Mouse (Mus musculus) embryo, embryonic 11 days (tissue): ENCODE measurements at regions not wholly inside any gene's neighbourhood (a gene's known extent, or its start where the extent isn't known, plus 50 kb on each side); places are given as distances from the start of the nearest gene placed in this dataset.

Experiments
- DNase-seq: peaks from one replicate; pipeline ENCODE4 v3.0.0-alpha.2; 2015

- DNase-seq: peak; percentile 38
Measured at GRCm38 (mm10) chr12:71725713-71726336, 105.1 kb upstream of the Daam1 start.

DNA sequence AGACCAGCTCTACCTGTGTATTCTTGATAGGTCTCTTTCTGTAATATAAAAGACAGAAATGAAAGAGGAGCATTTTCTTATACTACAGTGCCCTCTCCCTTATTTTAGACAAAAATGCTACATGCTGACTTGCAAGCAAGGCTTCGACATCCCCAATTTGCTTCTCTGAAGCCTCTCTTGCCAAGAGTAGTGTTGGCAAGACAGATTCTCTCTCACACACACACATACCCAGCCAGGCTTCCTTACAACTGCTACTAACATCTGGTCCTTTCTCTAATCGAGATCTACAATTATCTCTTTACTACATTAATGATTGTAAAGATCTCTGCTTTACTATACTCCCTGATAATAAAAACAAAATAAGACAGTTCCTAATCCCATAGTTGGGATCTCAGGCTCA lies 87.5 kb upstream of the Daam1 start:
- no peak for DNase-seq

GRCm38 (mm10) chr12:71746011-71746410 lies 84.9 kb upstream of the Daam1 start:
- DNase-seq: no peak

GRCm38 (mm10) chr12:71747386-71747785 lies 83.5 kb upstream of the Daam1 start:
- no peak for DNase-seq

GRCm38 (mm10) chr12:71747831-71748368 lies 83.0 kb upstream of the Daam1 start:
- no peak for DNase-seq

DNA sequence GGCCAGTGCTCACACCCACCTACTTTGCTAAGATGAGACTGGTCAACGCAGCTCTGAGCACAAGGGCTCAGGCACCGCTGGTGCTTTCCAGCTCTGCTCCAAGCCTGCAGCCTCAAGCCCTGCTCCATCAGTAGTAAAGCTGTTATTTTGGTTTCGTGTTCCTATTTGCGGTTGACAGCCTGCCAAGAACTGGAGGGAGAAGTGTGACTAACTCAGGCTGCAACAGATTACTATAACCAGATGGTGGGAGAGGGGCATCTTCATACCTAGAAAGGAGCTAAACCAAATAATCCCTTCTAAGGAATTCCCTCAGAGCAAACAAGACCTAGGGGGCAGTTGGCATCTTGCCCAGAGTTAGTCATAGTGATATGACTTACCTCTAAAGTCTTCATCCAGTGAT lies 82.1 kb upstream of the Daam1 start:
- no peak for DNase-seq

GRCm38 (mm10) chr12:71749668-71750067 lies 81.2 kb upstream of the Daam1 start:
- DNase-seq: no peak

GRCm38 (mm10) chr12:71752741-71753260 lies 78.1 kb upstream of the Daam1 start:
- no peak for DNase-seq

DNA sequence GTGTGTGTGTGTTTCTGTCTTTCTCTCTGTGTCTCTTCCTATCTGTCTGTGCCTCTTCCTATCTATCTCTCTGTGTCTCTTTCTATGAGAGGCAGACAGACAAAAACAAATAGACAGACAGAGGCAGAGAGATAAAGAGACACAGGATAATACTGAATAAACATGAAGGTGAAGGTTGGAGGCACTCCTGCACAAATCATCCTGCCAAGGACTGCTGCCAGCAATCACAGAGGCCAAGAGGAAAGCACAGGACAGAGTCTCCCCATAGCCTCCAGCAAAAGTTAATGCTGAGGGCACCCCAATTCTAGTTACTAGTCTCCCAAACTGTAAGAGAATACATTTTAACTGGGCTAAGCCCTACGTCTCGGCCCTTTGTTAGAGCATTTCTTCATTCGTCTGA lies 77.6 kb upstream of the Daam1 start:
- no peak for DNase-seq

DNA sequence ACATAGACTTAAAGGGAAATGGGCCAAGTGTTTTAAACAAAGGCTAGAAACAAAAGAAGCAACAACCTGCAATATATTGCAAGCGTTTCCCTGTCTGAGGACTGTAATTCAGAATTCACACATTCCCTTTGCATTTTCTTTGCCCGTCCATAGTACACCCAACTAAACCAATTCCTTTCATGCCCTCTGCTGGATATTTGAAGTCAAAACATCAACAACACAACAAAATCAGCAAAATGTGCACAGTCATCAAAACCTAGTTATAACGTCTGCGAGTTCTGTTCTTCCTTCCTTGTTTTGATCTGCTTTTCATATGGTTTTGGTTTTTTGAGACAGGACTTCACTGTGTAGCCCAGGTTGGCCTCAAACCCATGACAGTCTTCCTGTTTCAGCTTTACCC lies 67.7 kb upstream of the Daam1 start:
- no peak for DNase-seq

DNA sequence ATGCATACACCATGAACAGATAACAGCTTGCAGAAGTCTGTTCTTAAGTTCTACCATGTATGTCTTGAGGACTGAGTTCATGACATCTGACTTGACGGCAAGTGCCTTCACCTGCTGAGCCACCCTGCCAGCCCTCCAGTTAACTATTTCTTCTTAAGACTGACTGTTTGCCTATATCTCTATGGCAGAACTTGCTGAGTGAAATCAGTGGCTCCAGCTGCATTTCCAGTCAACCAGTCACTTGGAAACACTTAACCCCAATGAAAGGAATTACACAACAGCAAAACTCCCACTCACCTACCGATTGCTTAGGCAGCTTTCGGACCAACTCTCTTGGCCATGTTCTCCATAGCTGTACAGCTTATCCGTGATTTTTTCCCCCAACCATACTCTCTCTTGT lies 64.8 kb upstream of the Daam1 start:
- DNase-seq: no peak

GRCm38 (mm10) chr12:71766636-71767035 lies 64.2 kb upstream of the Daam1 start:
- no peak for DNase-seq

DNA sequence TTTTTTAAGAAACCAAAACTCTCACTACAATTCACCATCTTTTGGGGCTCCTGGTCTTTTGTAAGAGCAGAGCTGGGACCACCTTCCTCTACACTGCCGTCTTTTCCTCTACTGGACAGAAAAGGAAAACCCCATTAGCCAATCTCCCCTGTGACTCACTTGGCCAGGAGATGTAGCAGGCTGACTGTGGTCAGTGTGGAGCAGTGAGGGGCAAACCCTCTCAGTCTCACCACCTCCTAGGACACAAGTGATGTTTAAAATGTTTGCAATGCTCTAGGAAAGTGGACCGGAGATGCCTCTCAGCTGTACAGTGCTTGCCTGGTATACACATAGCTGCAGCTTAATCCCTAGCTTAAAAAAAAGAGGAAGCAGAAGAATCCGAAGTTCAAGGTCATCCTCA lies 63.0 kb upstream of the Daam1 start:
- no peak for DNase-seq

DNA sequence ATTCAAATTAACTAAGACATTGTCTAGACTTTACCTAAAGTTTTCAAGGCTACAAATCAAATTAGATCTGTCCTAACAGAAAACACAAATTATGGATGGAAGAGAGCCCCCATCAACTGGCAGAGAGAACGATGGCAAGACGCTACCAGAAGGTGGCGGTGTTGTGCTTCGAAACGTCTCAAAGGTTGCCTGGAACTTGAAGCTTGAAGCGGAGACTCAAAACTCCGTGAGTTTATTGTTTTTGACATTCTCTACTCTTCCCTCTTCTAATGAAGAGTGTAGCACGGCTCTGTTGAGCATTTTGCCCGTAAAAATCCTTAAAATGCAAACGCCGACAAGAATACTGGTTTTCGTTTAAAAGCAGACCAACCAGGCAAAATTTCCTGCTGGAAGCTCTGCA lies 62.4 kb upstream of the Daam1 start:
- peak; percentile 87 for DNase-seq

GRCm38 (mm10) chr12:71768890-71769289 lies 62.0 kb upstream of the Daam1 start:
- no peak for DNase-seq

GRCm38 (mm10) chr12:71769302-71769701 lies 61.6 kb upstream of the Daam1 start:
- no peak for DNase-seq

GRCm38 (mm10) chr12:71773891-71774290 lies 57.0 kb upstream of the Daam1 start:
- no peak for DNase-seq

DNA sequence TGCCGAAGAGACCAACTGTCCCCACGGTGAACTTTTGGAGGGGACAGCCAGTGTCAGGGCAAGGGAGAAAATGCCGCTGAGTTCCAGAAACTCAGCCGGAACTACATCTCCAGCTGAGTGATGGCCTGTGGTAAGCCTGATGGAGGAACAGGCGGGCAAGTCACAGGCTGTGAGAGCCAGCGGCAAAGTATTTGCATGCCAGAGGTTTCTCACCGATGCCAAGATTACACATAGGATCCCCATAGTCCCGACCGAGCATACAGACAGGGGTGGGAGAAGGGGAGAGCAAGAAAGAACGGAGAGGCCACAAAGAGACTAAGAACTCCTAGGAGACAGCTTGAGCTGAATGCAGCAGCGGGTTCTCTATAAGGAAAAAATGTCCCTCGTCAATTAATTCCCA lies 55.8 kb upstream of the Daam1 start:
- no peak for DNase-seq

DNA sequence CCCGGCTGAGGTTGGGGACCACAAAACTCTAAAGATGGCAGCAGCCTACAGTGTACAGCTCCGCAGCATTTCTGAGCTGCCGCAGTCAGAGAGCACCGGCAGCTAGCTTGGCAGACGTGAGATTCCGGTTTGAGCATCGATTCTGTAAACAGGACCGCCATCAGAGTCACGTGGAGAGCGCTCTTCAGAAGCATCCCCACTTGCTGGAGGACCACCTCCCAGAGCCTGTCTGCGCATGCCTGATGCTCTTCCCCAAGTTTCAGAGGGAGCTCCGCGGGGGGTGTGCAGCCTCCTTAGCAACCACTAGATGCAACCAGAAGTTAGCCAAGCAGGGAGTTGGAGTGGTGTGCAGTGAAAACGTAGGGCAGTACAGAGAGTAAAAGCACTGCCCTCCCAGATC lies 52.7 kb upstream of the Daam1 start:
- DNase-seq: peak; percentile 62

GRCm38 (mm10) chr12:71778948-71779347 lies 51.9 kb upstream of the Daam1 start:
- DNase-seq: no peak

DNA sequence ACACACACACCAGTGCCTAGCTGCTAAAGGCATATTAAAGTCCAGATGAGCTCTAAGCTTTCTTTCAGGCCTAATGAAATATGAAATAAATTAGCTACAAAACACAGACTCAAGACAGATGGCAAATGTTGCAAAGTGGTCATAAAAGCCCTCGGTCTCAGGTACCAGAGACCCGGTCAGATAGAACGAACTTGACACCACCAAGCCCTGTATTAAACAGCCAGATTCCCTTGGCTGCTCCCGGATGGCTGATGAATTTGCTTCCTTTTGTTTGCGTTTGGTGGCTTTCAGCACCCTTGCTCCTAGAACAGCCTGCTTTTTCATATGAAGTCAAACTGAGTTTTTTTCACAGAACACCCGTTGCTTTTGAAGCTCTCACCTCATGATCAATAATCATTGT lies 51.5 kb upstream of the Daam1 start:
- DNase-seq: no peak
